Mouse (Mus musculus) CD4-positive, CD25-positive, alpha-beta regulatory T cell, adult 4 months (primary cell): ENCODE data around the gene Rsl24d1. TPM values are rescaled to one million over a fixed set of nuclear protein-coding genes. Genes with fewer than 3 reads are reported as not detected.
"Not testable (repeated sequence)": the region's sequence is repeated elsewhere in the genome, so short reads cannot be mapped to it uniquely, and the experiment has no call there.

ENCODE experiments used
- ATAC-seq: one replicate; pipeline ENCODE4 v1.8.0; 2017
- polyA plus RNA-seq, 2 experiments: library from polyadenylated mRNA; unstranded; fragments of 100-300 nt; shearing (Covaris generic); gene quantifications; one replicate each; pipeline ENCODE4 v1.2.1; 2017

Gene Rsl24d1
- polyA plus RNA-seq, 2 experiments from 2014 or later: 78.8 to 89.1 TPM

DNA sequence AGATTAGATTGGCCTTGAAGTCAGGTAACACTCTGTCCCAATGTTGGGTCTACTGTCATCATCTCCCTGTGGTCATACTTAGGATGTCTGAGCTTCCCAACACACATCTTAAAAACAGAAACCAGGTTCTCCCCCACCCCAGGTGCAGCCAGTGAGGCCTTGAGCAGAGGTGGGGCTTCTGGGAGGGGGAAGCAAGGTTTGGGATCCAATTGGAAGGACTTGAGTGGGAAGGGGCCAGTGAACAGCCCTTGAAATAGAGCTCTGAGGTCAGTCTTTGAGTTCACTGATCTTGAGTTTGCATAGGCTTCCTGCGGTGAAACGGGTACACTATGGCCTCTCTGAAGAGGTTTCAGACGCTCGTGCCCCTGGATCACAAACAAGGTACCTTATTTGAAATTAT is 11.0 kb upstream of the Rsl24d1 start, which contains the start of gene Gm20509:
Gm20509 (plus strand) TSS at position 290 of the 400 bp plus-strand sequence.
- no peak for ATAC-seq

DNA sequence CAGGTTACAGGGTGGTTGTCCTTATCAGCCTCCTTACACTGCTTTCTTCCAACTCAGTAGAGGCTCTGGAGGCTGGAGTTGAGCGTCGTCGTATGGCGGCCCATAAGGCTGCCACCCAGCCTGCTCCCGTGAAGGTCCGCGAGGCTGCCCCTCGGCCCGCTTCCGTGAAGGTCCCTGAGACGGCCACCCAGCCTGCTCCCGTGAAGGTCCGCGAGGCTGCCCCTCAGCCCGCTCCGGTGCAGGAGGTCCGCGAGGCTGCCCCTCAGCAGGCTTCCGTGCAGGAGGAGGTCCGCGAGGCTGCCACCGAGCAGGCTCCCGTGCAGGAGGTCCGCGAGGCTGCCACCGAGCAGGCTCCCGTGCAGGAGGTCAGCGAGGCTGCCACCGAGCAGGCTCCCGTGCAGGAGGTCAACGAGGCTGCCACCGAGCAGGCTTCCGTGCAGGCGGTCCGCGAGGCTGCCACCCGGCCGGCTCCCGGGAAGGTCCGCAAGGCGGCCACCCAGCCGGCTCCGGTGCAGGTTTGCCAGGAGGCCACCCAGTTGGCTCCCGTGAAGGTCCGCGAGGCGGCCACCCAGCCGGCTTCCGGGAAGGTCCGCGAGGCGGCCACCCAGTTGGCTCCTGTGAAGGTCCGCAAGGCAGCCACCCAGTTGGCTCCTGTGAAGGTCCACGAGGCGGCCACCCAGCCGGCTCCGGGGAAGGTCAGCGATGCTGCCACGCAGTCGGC is 9.9 kb upstream of the Rsl24d1 start:
- no peak for ATAC-seq

GRCm38 (mm10) chr9:73103880-73104198 is 9.4 kb upstream of the Rsl24d1 start:
- no peak for ATAC-seq

GRCm38 (mm10) chr9:73105141-73105540 is 8.1 kb upstream of the Rsl24d1 start:
- ATAC-seq: no peak

DNA sequence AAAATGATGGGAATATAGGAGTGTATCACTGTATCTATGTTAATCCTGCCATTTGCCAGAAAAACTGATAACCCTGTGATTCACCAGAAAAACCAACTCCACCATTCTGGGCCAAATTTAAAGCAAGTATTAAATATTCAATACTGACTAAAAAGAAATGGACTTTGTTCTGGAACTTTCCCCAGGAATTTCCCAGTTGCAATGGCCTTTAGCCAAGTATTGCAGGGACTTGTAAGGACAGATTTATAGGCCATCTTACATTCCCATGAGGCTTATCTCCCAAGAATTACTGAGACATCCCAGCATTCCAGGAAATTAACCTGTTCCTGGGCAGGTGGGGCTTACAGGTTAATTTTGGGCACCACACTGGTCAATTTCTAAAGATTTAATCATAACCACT is 7.5 kb upstream of the Rsl24d1 start:
- ATAC-seq: no peak

DNA sequence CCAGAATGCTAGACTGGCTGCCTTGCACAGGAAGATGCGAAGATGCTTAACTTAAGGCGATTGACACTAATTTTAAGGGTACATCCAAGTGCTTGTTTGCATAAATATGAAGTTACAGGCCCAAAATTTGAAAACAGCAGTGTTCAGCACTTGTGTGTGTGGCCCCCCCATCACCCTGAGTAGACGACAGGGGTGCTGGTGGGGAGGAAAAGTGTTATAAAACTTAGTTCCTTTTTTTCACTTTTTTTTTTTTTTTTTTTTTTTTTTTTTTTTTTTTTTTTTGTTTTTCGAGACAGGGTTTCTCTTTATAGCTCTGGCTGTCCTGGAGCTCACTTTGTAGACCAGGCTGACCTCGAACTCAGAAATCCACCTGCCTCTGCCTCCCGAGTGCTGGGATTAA is 3.5 kb downstream of the Rsl24d1 start:
- ATAC-seq: not testable (repeated sequence)

- no peak for ATAC-seq
These were observed 4.8 kb downstream of the Rsl24d1 start for GRCm38 (mm10) chr9:73118012-73118411.

GRCm38 (mm10) chr9:73121735-73122134 is 8.5 kb downstream of the Rsl24d1 start:
- peak; percentile 68 for ATAC-seq

GRCm38 (mm10) chr9:73125043-73125570 is 11.9 kb downstream of the Rsl24d1 start:
- no peak for ATAC-seq

GRCm38 (mm10) chr9:73127457-73127856 is 14.2 kb downstream of the Rsl24d1 start:
- no peak for ATAC-seq

DNA sequence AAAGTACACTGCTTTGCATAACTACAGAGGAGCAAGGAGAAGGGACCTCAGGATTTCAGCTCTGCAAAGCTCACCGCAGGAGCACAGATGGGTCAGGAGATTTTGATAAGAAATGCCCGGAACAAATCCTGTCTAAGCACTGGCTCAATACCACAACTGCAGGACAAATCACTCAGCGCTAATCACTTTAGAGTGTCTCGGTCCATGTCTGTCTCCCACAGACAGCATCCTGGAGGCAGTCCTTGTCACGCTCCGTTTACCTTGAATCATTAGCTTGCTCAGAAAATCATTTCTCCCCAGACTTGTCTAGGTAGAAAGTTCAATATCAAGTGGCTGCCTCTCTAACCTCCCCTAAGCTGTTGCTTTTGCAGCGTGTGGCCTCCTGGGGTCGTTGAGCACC is 16.6 kb downstream of the Rsl24d1 start:
- ATAC-seq: no peak

DNA sequence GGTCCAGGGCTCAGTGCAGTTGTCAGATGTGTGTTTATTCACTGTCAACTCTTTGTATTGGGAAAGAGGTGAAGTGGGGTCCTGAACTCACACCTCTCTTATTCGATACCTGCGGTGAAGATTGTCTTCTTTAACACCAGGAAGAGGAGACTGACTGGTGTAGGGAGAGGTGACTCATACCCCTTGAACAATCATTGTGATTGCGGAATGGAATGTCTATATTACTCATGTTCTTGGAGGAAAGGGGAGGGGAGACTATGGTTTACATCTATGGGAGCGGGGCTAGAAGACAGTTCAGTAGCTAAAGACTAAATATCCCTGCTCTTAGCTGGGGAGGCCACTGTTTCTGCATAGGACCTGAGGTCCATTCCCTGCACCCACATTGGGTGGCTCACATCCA is 17.3 kb downstream of the Rsl24d1 start:
- ATAC-seq: no peak

- no peak for ATAC-seq
These were observed 24.2 kb downstream of the Rsl24d1 start for GRCm38 (mm10) chr9:73137341-73137886.

DNA sequence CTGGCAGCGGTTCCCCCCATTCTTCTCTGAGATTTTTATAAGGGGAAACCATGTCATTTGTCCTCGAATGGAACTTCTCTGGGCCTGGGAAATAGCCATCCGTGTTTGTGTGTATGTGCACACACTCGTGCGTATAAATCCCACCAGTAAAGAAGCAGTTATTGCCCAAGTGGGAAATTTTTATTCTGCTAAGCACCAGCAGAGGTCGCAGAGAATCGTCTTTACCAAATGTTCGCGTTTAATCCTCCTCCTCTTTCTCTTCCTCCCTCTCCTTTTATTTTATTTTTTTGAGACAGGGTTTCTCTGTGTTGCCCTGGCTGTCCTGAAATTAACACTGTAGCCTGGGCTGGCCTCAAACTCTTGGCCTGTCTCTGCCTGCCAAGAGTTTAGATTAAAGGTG is 41.1 kb downstream of the Rsl24d1 start:
- ATAC-seq: no peak

GRCm38 (mm10) chr9:73157968-73158367 is 44.7 kb downstream of the Rsl24d1 start:
- no peak for ATAC-seq

DNA sequence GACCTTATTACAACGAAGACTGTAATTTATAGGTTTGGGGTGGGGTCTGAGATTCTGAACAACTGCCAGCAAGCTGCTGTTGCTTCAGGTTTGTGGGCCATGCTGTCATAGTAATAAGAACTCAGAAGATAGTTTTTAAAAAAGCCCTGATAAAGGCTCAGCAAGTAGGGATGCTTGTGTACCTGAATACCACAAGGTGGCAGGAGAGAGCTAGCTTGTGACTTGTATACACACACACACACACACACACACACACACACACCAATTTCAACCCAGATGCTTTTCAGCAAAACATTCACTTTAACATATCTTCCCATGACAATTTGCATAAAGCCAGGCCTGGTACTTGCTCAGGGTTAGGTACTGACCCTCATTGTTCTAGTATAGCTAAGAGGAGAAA is 46.0 kb downstream of the Rsl24d1 start:
- ATAC-seq: no peak

DNA sequence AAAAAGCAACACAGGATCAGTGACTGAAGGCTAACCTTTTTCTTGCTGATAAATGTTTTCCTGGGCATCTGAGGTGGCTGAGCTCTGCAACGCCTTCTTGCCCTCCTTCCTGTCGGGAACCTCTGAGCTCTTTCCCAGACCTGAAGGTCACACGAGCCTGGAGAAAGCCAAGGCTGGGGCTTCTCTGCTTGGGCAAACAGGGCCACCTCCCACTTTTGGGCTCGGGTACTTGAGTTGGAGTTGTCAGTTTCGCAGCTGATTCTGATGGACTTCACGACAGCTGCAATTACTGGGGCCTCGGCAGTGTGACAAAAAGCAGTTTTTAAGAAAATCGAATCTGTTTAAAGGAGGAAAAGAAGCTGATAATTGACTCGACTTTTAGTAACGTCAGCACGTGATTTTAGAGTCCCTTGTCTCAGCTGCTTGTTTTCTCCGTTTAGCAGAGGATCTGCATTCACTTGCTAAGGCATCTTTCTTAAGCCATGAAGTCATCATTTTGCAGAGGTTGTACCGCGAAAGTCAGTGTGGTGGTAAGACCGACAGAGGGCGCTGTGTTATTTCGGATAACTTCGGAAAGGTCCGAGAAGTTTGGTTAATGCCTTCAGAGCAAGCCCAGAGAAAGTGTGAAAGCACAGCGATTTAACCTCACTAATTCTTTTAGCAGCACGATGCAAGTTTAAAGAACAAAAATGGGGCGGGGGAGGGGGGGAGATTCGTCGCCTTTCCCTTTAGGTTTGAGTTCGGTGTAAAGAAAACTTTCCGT is 49.5 kb downstream of the Rsl24d1 start:
- ATAC-seq: peak; percentile 41

- no peak for ATAC-seq
These were observed 52.4 kb downstream of the Rsl24d1 start for GRCm38 (mm10) chr9:73165631-73166030.

Other genes starting within 250 kb of the Rsl24d1 start
- not detected for gene Pygo1, start 187.8 kb upstream of the Rsl24d1 start, polyA plus RNA-seq
- 1 to 10 TPM; 3.7 to 4.0 TPM for gene Dyx1c1, start 154.6 kb upstream of the Rsl24d1 start, polyA plus RNA-seq
- gene Gm44503, start 154.6 kb upstream of the Rsl24d1 start, polyA plus RNA-seq: under 1 TPM in 1 of 2 experiments, not detected in 1; 0.27 TPM
- gene Ccpg1os, start 128.0 kb upstream of the Rsl24d1 start, polyA plus RNA-seq: 1 to 10 TPM; 5.7 to 9.5 TPM
- 100 to 1,000 TPM in 1 of 2 experiments, 10 to 100 TPM in 1; 85.9 to 106 TPM for gene Ccpg1, start 128.0 kb upstream of the Rsl24d1 start, polyA plus RNA-seq
- gene Pigb, start 73.0 kb upstream of the Rsl24d1 start, polyA plus RNA-seq: 10 to 100 TPM; 14.2 to 22.2 TPM
- 10 to 100 TPM; 34.9 to 86.7 TPM for gene Rab27a, start 68.6 kb upstream of the Rsl24d1 start, polyA plus RNA-seq
- under 1 TPM in 1 of 2 experiments, not detected in 1; 0.44 TPM for gene Khdc3, start 11.6 kb upstream of the Rsl24d1 start, polyA plus RNA-seq
- not detected for gene Gm20509, start 11.0 kb upstream of the Rsl24d1 start, polyA plus RNA-seq